8 mouse cellular contexts compared by ENCODE assay signal in the genomic region with DNA sequence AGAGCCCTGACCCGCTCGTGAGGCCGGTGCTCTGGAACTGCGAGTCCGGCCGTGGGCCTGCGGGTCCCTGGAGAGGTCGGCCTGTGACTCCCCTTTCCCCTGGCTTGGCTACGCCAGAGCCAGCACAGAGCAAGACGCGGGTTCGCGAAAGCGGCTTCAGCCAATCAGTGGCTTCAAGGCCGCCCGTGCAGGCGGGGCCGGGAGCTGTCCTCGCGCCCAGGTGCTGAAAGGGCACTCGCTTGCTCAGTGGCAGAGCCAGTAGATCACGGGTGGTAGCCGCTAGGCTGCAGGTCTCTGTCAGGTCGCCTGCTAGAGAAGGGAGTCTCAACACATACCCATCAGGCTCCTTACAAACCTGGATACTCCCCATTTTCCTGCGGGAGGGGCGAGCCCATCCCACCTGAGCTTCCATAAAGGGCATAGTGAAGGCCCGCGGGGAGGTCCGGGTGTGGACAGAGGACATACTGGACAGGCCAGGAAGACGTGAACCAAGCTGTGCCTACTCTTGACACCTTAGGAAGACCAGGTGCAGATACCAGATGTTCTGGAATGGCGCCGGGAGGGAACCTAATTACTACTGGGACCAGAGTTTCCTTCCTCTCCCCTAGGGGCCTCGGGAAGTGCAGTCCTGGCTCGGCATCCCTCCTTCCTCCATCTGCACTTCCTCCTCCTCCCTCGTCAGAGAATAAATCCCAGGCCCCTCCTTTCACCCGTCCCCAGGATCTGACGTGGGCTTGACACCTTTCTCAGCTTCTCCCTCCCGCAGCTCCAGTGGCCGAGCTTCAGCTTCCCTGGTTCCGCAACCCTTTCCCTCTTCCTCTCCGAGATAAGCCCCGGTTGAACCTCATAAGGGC. TPM values are rescaled to one million over a fixed set of nuclear protein-coding genes. Genes with fewer than 3 reads are reported as not detected.
DNase-seq lines count a peak whose midpoint lies in the region; ATAC-seq and TF ChIP-seq lines count a peak whose summit lies in the region.

A gene (plus strand): TSS at position 771 of the 854 bp plus-strand sequence.

- 2% methylated on average over 42 of the region's 42 CpGs for WGBS in bone marrow, adult 2 months
- WGBS in embryonic facial prominence, embryonic 14.5 days, result 2% methylated on average over 32 of the region's 42 CpGs

- no peak for TF ChIP-seq POLR2A in bone marrow, adult 2 months (IDR thresholded peaks at IDR 0.05; ENCODE audit: borderline replicate concordance, control insufficient read depth, low read depth, low read length)

- no peaks in the 10 kb centered on the region for H3K4me1 ChIP-seq in bone marrow, adult 2 months (ENCODE audit: control insufficient read depth, insufficient read depth, low read length)
- H3K4me1 ChIP-seq in embryonic facial prominence, embryonic 14.5 days (ENCODE audit: control insufficient read depth, insufficient read depth, low read length), result 0 out of 2 replicates have a peak, but pooled peaks cover 7% of the 10 kb centered on the region

- peak within 1 kb of the TSS; percentile 87 for H3K4me2 ChIP-seq in embryonic facial prominence, embryonic 14.5 days (ENCODE audit: low read depth, low read length)

- H3K4me3 ChIP-seq in bone marrow, adult 2 months (replicated peaks; ENCODE audit: control insufficient read depth, low read depth, low read length), result peak within 1 kb of the TSS; percentile 1
- H3K4me3 ChIP-seq in embryonic facial prominence, embryonic 14.5 days (ENCODE audit: low read depth, low read length), result peak within 1 kb of the TSS; percentile 43

- H3K36me3 ChIP-seq in embryonic facial prominence, embryonic 14.5 days (ENCODE audit: control insufficient read depth, insufficient read depth, low read length), result 0 out of 2 replicates have a peak, but pooled peaks cover 5% of the 10 kb centered on the region

- no peaks in the 10 kb centered on the region for H3K9me3 ChIP-seq in embryonic facial prominence, embryonic 14.5 days (ENCODE audit: control insufficient read depth, low read length)

- peaks cover 29% of the 10 kb centered on the region for H3K27me3 ChIP-seq in embryonic facial prominence, embryonic 14.5 days (replicated peaks; ENCODE audit: control insufficient read depth, insufficient read depth, low read length)

- no peak within 1 kb of the TSS for H3K27ac ChIP-seq in bone marrow, adult 2 months (ENCODE audit: control insufficient read depth, insufficient read depth, low read depth, low read length, poor library complexity)
- no peak within 1 kb of the TSS for H3K27ac ChIP-seq in embryonic facial prominence, embryonic 14.5 days (replicated peaks; ENCODE audit: low read depth, low read length)

- ATAC-seq in embryonic facial prominence, embryonic 14.5 days (ENCODE audit: low read depth), result peak; percentile 92
- ATAC-seq in monocyte, adult 5-6 weeks (replicated peaks; ENCODE audit: insufficient number of reproducible peaks, low FRiP score, low TSS enrichment, poor library complexity, severe bottlenecking), result peak; percentile 68

- H3K9ac ChIP-seq in embryonic facial prominence, embryonic 14.5 days (ENCODE audit: low read depth, low read length), result peak within 1 kb of the TSS; percentile 22; the same call in 1 of the 2 replicates

- DNase-seq in B cell, adult 2 months, result peak; percentile 94
- DNase-seq in embryonic facial prominence, embryonic 14.5 days (ENCODE audit: low spot score), result peak; percentile 94
- peak; percentile 66 for DNase-seq in heart, adult 9 months (ENCODE audit: low spot score in 2 of 2)
- DNase-seq in kidney, adult 9 months, result peak; percentile 84
- DNase-seq in liver, result peak; percentile 89
- peak; percentile 78 for DNase-seq in spleen, postnatal 36 days (ENCODE audit: low spot score in 2 of 2)

- TF ChIP-seq CTCF in bone marrow, adult 2 months (IDR thresholded peaks at IDR 0.05; ENCODE audit: control insufficient read depth, insufficient read depth, low read length), result no peak

RNA-seq across cellular contexts. Expression of the gene that starts here (rescaled TPM):
- 0.83 and 3.5 TPM in 2 replicates for polyA plus RNA-seq in bone marrow, adult 2 months (2011; ENCODE audit: insufficient read depth, insufficient read length, low replicate concordance, missing spikeins)
- polyA plus RNA-seq in embryonic facial prominence, embryonic 14.5 days (2014; fragmentation: Nextera tagmentation; extraction: Ambion mirVana), result 1.6 and 2.1 TPM in 2 replicates
- total RNA-seq in monocyte, adult 5-6 weeks (2017), result 0.64 to 3.6 TPM (median 1.3 TPM) in 3 replicates
